Mouse (Mus musculus) stomach, postnatal 0 days (tissue): ENCODE results near the gene Cd93.

Source experiments
- CTCF ChIP-seq: IDR thresholded peaks from 2 replicates; pipeline ENCODE4 v1.5.1; 2016; ENCODE audit warnings: antibody characterized with exemption, low read depth, mild to moderate bottlenecking, moderate library complexity
- EP300 ChIP-seq: optimal IDR thresholded peaks from 2 replicates; pipeline ENCODE3; 2016; ENCODE audit warnings: antibody characterized with exemption

- TF ChIP-seq EP300 (no peak), CTCF (no peak)
These were observed 3.1 kb upstream of the Cd93 start for GRCm38 (mm10) chr2:148446446-148446845.
